Mouse (Mus musculus) common myeloid progenitor, adult 5-6 weeks (primary cell): ENCODE results near the gene Flrt2. TPM values are rescaled to one million over a fixed set of nuclear protein-coding genes. Genes with fewer than 3 reads are reported as not detected.
"Not testable (repeated sequence)": the region's sequence is repeated elsewhere in the genome, so short reads cannot be mapped to it uniquely, and the experiment has no call there.

Source experiments
- ATAC-seq: replicated peaks from 2 replicates; pipeline ENCODE4 v1.8.0; 2016; ENCODE audit warnings: low read depth, mild to moderate bottlenecking, moderate TSS enrichment, inconsistent platforms; ENCODE audit not compliant: poor library complexity, severe bottlenecking
- total RNA-seq: library from RNA; stranded (forward); fragments of 200-1000, 187-1606 nt; gene quantifications from 2 replicates; pipeline ENCODE4 v1.2.3, GENCODE M21; 2017

Gene Flrt2
- total RNA-seq, result not detected in 2 replicates

DNA sequence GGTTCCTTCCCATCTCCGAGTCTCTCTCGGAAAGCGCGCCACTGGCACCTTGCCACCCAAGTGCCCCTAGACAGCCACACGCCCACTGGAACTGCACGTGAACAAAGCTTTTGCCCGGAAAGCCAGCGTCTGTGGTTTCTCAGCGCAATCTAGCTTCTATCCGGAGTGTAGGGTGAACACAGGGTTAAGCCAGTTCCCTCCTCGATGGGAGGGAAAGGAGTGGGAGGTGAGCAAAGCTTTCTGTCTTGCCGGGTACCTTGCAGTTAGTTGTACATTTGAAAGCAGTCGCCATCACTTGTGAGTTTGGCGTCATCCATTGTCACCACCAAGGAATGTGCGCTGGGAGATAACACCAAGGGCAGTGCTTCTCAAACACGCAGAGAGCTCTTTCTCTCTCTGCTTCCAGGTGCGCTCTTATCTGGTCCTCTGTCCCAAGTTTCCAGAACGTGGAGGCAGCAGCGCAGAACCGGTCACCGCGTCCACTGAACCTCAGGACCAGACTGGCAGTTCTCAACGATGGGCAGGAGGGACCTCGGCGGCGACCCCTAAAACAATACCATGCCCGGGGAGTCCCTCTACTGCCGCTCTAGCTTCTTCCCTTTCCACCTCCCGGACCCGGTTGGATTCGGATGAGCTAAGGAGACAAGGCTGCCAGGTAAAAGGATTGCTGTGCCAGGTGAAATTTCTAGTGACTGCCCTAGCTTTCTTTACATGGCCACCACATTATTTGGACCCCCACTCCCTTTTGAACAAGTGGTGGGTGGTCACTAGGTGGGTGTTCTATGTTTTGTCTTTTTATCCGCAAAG lies at the start of gene Flrt2:
Flrt2 (plus strand) TSS at position 266 of the 807 bp plus-strand sequence.
- ATAC-seq, result peak; percentile 53

DNA sequence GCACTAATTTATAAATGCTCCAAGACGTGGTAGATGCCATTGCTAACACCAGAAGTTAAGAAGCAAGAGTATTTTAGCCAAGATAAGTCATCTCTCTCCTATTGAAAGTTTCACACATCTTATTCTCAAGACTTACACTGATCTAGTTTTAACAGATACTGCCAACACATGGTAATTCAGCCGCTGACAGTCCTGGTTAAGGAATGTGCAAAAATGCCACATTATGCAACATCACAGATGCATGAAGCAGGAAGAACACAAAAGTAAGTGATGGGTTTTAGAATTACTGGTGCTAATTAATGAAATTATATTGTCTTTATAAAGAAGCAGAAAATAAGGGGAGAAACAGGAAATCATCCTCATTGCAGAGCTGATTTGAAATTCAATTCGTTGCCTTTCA lies 49.8 kb upstream of the Flrt2 start:
- ATAC-seq, result no peak

DNA sequence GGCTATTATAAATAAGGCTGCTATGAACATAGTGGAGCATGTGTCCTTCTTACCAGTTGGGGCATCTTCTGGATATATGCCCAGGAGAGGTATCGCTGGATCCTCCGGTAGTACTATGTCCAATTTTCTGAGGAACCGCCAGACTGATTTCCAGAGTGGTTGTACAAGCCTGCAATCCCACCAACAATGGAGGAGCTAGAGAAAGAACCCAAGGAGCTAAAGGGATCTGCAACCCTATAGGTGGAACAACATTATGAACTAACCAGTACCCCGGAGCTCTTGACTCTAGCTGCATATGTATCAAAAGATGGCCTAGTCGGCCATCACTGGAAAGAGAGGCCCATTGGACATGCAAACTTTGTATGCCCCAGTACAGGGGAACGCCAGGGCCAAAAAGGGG lies 44.8 kb upstream of the Flrt2 start:
- ATAC-seq, result not testable (repeated sequence)

GRCm38 (mm10) chr12:95652172-95653156 lies 39.6 kb upstream of the Flrt2 start:
- ATAC-seq, result no peak

GRCm38 (mm10) chr12:95656594-95656993 lies 35.4 kb upstream of the Flrt2 start:
- ATAC-seq, result no peak

DNA sequence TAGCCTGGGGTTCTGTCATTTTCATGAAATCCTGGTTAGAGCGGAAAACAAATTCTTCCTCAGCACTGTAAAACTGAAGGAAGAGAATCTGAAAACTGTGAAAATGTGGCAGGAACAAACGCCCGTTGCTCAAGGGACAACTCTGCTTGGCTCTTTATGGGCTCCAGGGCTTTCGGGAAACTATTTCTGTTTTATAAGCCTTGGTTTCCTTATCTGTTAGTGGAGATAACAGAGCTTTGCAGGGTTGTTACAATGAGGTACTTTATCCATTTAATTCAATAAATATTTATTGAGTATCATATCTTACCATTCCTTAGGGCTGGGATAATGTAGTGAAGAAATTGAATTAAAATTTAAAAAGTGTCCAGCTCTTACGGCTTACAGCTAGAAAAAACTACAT lies 24.7 kb upstream of the Flrt2 start:
- ATAC-seq, result no peak

- no peak for ATAC-seq
Observed at GRCm38 (mm10) chr12:95675711-95676110, 16.3 kb upstream of the Flrt2 start.

- ATAC-seq, result no peak
Observed at GRCm38 (mm10) chr12:95690819-95691218, 1.2 kb upstream of the Flrt2 start.

DNA sequence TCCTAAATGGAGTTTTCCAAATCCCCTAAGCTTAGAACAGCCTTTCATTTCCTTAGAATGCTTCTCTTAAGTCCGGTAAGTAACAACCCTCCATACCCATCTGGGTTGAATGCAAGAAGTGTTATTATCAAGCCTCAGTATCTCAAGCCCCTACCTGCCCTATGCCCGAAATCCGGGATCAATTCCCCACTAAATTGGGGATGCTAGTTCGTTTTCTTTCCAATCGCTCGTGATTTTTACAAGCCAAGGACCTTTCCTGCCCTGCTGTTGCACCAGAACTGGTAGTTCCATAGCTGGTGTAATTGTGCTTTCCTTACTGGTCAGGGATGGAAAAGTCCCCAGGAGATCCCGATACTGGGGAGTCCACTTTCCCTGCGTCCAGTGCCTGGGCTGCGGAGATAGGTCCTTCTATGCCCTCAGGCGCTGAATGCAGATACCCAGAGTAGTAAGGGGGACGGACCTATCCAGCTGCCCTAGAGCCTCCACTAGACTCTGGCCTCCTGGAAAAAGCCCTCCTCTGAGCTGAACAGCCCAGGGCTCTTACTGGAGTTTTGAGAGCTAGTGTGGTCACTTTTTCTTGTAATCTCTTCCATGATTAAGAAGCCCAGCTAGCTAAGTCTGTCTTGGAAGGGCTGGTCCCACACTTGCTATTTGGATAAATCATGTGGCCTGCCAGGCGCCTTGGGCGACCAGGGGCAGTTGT lies 1.1 kb downstream of the Flrt2 start:
- ATAC-seq, result no peak

DNA sequence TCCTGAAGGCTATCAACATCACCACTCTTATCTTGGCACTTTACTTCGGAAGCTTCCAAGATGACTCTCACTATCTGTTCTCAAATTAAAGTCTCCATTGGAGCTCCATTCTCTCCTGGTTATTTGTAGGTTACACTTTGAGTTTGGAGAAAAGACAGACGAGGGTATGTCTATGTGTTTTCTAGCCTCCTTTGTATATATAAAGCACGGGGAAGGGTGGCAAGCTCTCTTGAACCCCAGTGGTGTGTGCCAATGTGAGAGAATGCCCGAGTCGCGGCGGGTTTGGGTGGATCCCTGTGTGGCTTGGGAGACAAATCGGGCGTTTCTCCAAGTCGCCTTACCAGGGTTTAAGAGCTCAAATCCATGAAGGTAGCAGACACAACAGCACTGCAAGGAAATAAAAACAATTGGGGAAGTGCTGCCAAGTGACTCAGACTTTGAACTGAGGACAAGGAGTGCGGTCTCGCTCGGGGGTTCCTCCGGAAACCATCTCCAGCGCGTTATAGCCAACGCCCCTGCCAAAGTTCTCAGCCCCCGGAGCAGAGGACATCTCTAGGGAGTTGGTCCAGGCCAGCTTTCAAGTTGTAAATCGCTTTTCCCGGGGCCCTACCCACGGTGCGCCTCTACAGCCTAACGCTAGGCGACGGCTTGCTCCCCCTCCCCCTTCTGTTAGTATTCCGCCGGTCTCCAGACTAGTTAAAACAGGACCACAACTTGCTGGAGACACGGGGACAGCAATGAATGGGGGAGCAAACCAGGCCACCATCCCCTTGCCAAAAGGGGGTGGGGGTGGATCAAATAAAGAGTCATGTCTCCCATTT lies 1.8 kb downstream of the Flrt2 start:
- ATAC-seq, result peak; percentile 72

DNA sequence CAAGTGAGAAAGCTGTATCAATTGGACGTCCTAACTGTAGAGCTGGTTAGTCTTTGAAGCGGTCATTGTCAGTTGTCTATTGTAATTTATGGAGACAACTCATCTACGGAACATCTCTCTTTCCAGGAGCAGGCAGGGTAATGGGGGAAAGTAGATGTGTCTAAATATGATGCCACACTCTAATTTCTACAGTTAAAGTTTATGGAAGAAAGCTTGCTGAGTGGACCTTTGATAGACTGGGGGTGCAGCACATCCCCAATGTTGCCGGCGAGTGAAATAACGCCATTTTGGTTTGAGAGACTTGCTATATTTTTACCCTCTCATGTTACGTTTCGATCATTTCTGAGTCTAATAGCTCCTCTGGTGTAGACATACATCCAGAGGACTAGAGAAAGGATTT lies 2.5 kb downstream of the Flrt2 start:
- ATAC-seq, result no peak

GRCm38 (mm10) chr12:95694991-95695833 lies 3.2 kb downstream of the Flrt2 start:
- peak; percentile 37 for ATAC-seq

DNA sequence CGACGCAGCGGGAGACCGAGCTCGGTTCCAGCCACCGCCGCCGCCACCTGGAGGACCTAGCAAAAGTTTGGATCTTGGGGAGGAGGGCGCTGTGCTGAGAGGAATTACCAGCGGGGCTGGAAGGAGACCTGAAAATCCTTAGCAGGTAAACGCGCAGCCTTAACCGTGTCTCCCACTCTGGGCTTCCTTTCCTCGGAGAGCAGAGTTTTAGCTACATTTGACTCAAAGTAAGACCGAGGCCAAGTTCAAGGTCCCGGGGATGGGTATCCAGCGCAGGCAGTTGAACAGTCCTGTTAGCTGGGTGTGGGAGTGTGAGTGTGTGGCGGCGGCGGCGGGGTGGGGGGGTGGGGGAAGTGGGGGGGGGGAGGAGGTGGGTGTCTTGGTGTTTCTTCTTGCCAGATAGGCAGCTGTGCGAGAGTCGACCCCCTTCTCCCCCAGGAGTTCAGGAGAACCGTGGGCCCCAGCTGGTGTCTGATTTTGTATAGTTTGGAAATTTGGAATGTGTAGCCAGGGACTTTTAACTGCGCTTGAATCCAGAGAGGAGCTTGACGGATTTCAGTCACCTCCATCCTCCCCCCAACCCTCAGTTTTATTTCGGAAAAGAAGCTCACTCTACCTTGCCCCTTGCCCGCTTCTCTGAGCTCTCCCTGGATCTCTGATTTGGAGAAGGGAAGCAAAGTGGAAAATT lies 4.0 kb downstream of the Flrt2 start:
- no peak for ATAC-seq

- no peak for ATAC-seq
Observed at GRCm38 (mm10) chr12:95696522-95697025, 4.5 kb downstream of the Flrt2 start.

DNA sequence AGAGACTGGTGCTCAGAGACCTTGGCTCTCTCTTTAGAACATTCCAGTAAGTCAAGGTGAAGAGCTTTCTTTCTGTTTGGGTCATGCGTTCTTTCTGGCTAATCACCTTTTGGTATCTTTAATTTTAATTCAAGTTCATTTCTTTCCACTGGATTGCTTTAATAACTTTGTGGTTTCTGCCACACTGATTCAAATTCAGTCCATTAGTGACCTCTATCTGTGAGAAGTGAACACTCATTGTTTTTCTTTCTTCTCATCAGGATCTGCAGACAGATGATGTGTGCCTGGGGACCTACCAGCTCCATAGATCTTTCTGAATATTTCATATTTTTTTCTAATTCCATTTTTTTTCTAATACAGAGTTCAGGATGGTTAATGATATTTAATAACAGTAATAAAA lies 6.5 kb downstream of the Flrt2 start:
- ATAC-seq, result no peak

DNA sequence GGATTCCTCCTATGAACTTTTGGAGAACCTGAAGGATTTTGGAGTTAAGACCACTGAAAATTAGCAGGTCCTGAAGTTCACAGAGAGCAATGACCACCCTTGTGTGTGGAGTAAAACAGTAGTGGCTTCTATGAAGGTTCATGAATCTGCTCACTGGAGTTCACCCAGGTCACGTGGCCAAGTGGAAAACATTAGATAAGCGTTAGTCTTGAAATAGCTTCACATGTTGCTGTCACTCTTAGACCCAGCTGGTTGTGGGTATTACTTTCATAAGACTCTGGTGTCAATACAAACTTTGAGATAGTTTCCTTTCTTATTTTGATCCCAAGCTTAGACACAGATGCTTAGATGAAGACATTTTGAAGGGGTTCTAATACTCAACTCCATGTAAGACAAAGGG lies 8.7 kb downstream of the Flrt2 start:
- no peak for ATAC-seq

DNA sequence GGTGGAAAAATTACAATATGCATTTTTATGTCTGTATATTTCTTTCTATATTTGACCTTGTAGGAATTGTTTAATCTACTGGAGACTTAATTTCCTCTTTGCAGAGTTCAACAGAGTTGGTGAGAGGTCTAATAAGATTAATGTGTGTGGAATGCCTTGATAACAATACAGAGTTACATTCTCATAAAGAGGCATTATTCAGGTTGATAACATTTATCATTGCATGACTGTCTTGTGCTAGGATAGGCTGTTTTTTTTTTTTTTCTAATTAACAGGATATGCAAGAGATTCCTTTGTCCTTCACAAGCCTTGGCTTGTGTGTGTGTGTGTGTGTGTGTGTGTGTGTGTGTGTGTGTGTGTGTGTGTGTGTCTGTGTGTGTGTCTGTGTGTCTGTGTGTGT lies 9.6 kb downstream of the Flrt2 start:
- 0 out of 2 replicates have a peak, but pooled peaks have one; percentile 50 for ATAC-seq

GRCm38 (mm10) chr12:95705006-95705405 lies 13.0 kb downstream of the Flrt2 start:
- ATAC-seq, result no peak
